Mouse (Mus musculus) embryonic stem cell, embryonic (primary cell): ENCODE data around the gene Slc35e2.

Source experiments
- CTCF ChIA-PET, 4 experiments: fragments of 300-600 bp in 2 of 4; fragments of 350-600 bp in 2 of 4; sonication (Branson Sonifier 250); formaldehyde crosslinking; loops; one replicate each; lab custom pipeline; 2022; ENCODE audit warnings: inconsistent platforms in 2 of 4; lab: Charles Lee
- POLR2A ChIA-PET, 4 experiments: fragments of 300-600 bp in 2 of 4; fragments of 350-600 bp in 2 of 4; sonication (Branson Sonifier 250); formaldehyde crosslinking; loops; one replicate each; lab custom pipeline; 2022; ENCODE audit warnings: antibody characterized with exemption in 4 of 4, inconsistent platforms in 1 of 4; lab: Charles Lee

Slc35e2 gene

DNA sequence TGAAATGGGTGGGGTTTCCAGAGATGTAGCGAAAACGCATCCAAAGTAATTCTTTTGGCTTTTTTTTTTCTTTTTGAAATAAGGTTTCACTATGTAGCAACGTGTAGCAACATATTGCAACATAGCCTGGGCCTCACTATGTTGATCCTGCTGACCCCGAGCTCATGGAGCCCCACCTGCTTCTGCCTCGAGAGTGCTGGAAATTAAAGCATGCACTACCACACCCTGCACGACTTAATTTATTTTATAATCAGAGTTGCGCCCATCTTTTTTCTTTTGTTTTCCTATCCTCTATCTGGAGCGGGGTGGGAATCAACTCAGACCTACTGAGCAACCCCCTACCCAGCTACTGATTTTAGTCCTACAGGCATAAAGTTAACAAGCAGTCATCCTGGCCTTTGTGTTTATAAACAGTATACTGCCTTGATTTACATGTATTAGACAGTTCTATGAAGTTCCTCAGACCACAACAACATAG lies 68.4 kb downstream of the Slc35e2 start:
- POLR2A ChIA-PET: interaction anchor here (0.5 to 4.3 kb wide), 79 partner anchors 10 to 603 kb away, joined by 3 to 121 read pairs (median 5); partner anchors contain the start of genes Slc35e2 (in 3 of the 4), Ssu72 (in 3 of the 4), Atad3a (in 2 of the 4) and Fndc10 (in 2 of the 4)
- CTCF ChIA-PET: interaction anchor here in 3 of 4 experiments (0.6 to 1.7 kb wide), 14 partner anchors 15 to 189 kb away, joined by 3 to 7 read pairs (median 4); partner anchors contain the start of gene Gm10563 (in 1 of the 3)

DNA sequence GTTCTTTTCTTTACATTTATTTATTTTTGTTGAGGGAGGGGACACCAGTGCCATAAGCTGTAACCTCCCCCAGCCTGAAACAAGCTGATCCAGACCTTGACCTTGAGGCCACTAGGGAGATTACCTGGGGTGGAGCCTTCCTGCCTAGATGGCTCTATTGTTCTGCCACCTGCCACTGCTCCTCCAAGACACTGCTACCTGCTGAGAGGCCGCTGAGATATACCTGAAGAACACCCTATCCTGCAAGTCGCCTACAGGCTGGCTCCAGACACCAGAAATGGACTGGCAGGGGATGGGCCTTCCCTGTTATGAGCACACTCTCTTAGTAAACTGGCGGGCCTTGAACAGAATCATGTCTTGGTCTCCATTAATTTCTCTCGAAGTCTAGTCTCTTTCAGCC lies 69.0 kb downstream of the Slc35e2 start:
- ChIA-PET POLR2A (interaction anchor here (0.6 to 4.3 kb wide), 38 partner anchors 11 to 189 kb away, joined by 3 to 121 read pairs (median 8); partner anchors contain the start of genes Ssu72 (in 3 of the 4), Fndc10 (in 2 of the 4), Mmp23 (in 2 of the 4) and Slc35e2 (in 2 of the 4)), CTCF (interaction anchor here in 2 of 4 experiments (0.6 to 1.5 kb wide), 5 partner anchors 16 to 30 kb away, joined by 3 to 7 read pairs (median 5); no protein-coding TSS in a partner anchor)

DNA sequence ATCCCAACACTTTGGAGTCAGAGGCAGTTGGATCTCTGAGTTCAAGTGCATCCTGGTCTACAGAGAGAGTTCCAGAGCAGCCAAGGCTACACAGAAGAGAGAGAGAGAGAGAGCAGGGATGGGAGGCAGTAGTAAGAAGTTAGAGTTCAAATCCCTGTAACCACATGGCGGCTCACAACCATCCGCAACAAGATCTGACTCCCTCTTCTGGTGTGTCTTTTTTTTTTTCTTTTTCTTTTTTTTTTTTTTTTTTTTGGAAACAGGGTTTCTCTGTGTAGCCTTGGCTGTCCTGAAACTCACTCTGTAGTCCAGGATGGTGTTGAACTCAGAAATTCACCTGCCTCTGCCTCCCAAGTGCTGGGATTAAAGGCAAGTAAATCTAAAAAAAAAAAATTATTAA lies 70.9 kb downstream of the Slc35e2 start:
- POLR2A ChIA-PET: interaction anchor here in 1 of 4 experiments (0.8 to 1.5 kb wide), 2 partner anchors 10 to 24 kb away, joined by 3 to 10 read pairs; no protein-coding TSS in a partner anchor
- CTCF ChIA-PET: no interaction called here
